Mouse (Mus musculus): Measurements from ENCODE around the gene Lair1. TPM values are rescaled to one million over a fixed set of nuclear protein-coding genes. Genes with fewer than 3 reads are reported as not detected.

Lair1 gene
- polyA plus RNA-seq, 1 experiment from 2014 or later, result 1.0 TPM

- Histone ChIP-seq H3K27ac (replicated peaks) (no peak overlapping the region), H3K36me3 (no peaks in the 10 kb centered on the region), H3K9ac (no peak overlapping the region), H3K27me3 (no peaks in the 10 kb centered on the region), H3K4me3 (replicated peaks) (no peak overlapping the region), H3K4me2 (replicated peaks) (no peak overlapping the region), H3K9me3 (replicated peaks) (no peaks in the 10 kb centered on the region), H3K4me1 (no peaks in the 10 kb centered on the region)
- 79% methylated on average over 3 of the region's 3 CpGs for WGBS
- ATAC-seq (ENCODE audit: insufficient number of reproducible peaks, low FRiP score, low TSS enrichment, low read depth), result no peak
These were observed 105.6 kb downstream of the Lair1 start for GRCm38 (mm10) chr7:3957387-3957786.

Other genes with a start within 250 kb of the Lair1 start
- not detected in 2 replicates for gene Gm15448, start 237.5 kb downstream of the Lair1 start, polyA plus RNA-seq (2015; fragmentation: Nextera tagmentation; extraction: Ambion mirVana)
- gene Pira2, start 218.2 kb downstream of the Lair1 start, polyA plus RNA-seq (2015; fragmentation: Nextera tagmentation; extraction: Ambion mirVana), result 0.41 and 0.52 TPM in 2 replicates
- 0.37 and 0.47 TPM in 2 replicates for gene Gm14548, start 165.1 kb downstream of the Lair1 start, polyA plus RNA-seq (2015; fragmentation: Nextera tagmentation; extraction: Ambion mirVana)
- gene Lilra6, start 147.7 kb downstream of the Lair1 start, polyA plus RNA-seq (2015; fragmentation: Nextera tagmentation; extraction: Ambion mirVana), result 0.27 and 0.28 TPM in 2 replicates
- 6.2 and 6.7 TPM in 2 replicates for gene Ttyh1, start 56.2 kb upstream of the Lair1 start, polyA plus RNA-seq (2015; fragmentation: Nextera tagmentation; extraction: Ambion mirVana)
- 64.4 and 82.2 TPM in 2 replicates for gene Leng8, start 73.8 kb upstream of the Lair1 start, polyA plus RNA-seq (2015; fragmentation: Nextera tagmentation; extraction: Ambion mirVana)
- 5.8 and 6.1 TPM in 2 replicates for gene Leng9, start 87.2 kb upstream of the Lair1 start, polyA plus RNA-seq (2015; fragmentation: Nextera tagmentation; extraction: Ambion mirVana)
- gene Cdc42ep5, start 101.7 kb upstream of the Lair1 start, polyA plus RNA-seq (2015; fragmentation: Nextera tagmentation; extraction: Ambion mirVana), result 63.2 and 65.0 TPM in 2 replicates
- gene Lilra5, start 174.6 kb upstream of the Lair1 start, polyA plus RNA-seq (2015; fragmentation: Nextera tagmentation; extraction: Ambion mirVana), result 0.14 TPM in 1 of 2 replicates, not detected in the other